ENCODE assay signal across 24 mouse cellular contexts in genomic region chr9:94803073-94803472, GRCm38 (mm10).
DNase-seq lines count a peak whose midpoint lies in the region; ATAC-seq lines count a peak whose summit lies in the region.
"Had no signal": no experiment of that assay in that cellular context is flagged by ENCODE, and none has a peak within 500 bp of the region (broad histone marks: within the 10 kb centered on the region; RNA-seq: fewer than 3 reads in every experiment).

No protein-coding gene starts in this region.

- no peak overlapping the region for H3K4me3 ChIP-seq in hindbrain, embryonic 14.5 days (replicated peaks; ENCODE audit: low read length)
- H3K4me3 ChIP-seq: embryonic facial prominence, embryonic 10.5 days; embryonic facial prominence, embryonic 12.5 days; forebrain, embryonic 13.5 days; forebrain, embryonic 15.5 days had no signal

- no peaks in the 10 kb centered on the region for H3K9me3 ChIP-seq in hindbrain, embryonic 14.5 days (ENCODE audit: control insufficient read depth, low read length)
- H3K9me3 ChIP-seq: embryonic facial prominence, embryonic 10.5 days; embryonic facial prominence, embryonic 12.5 days; forebrain, embryonic 13.5 days; forebrain, embryonic 15.5 days had no signal

- no peaks in the 10 kb centered on the region for H3K4me1 ChIP-seq in hindbrain, embryonic 14.5 days (replicated peaks; ENCODE audit: control insufficient read depth, insufficient read depth, low read length)
- H3K4me1 ChIP-seq: embryonic facial prominence, embryonic 12.5 days; forebrain, embryonic 13.5 days; forebrain, embryonic 15.5 days had no signal

- peak; percentile 97 for ATAC-seq in frontal cortex, adult (ENCODE audit: low TSS enrichment)
- ATAC-seq in hindbrain, embryonic 14.5 days (ENCODE audit: low FRiP score), result no peak
- ATAC-seq: activated CD4-positive, CD25-positive, alpha-beta regulatory T cell, adult 4 months; CD4-positive, CD25-positive, alpha-beta regulatory T cell, adult 4 months; forebrain, embryonic 13.5 days; forebrain, embryonic 15.5 days; forebrain, postnatal 0 days; Patski had no signal

- no peak for DNase-seq in frontal cortex, postnatal 25 days (ENCODE audit: low spot score in 2 of 2)
- peak; percentile 9 for DNase-seq in right cerebral cortex, adult 18-20 months
- DNase-seq in right cerebral cortex, postnatal 36 days (ENCODE audit: low spot score in 2 of 2), result no peak
- DNase-seq in hindbrain, embryonic 14.5 days (ENCODE audit: low spot score), result no peak
- DNase-seq: adrenal gland, adult 2 months; adrenal gland, postnatal 10 days; adrenal gland, postnatal 25 days; B cell, adult 2 months; cerebellum, adult 11-12 months; cerebellum, adult 2 months; cerebellum, adult 9-10 months; cerebellum, postnatal 10 days; cerebellum, postnatal 25 days; forebrain, postnatal 0 days had no signal

- H3K27me3 ChIP-seq in hindbrain, embryonic 14.5 days (ENCODE audit: control insufficient read depth, insufficient read depth, low read length), result no peaks in the 10 kb centered on the region
- H3K27me3 ChIP-seq: CH12.LX; embryonic facial prominence, embryonic 12.5 days; forebrain, embryonic 13.5 days; forebrain, embryonic 15.5 days; Patski had no signal

- H3K27ac ChIP-seq in hindbrain, embryonic 14.5 days, result no peak overlapping the region
- H3K27ac ChIP-seq: embryonic facial prominence, embryonic 10.5 days; embryonic facial prominence, embryonic 12.5 days; forebrain, embryonic 13.5 days; forebrain, embryonic 15.5 days had no signal

- H3K36me3 ChIP-seq in hindbrain, embryonic 14.5 days (replicated peaks; ENCODE audit: control insufficient read depth, insufficient read depth), result no peaks in the 10 kb centered on the region
- H3K36me3 ChIP-seq: embryonic facial prominence, embryonic 10.5 days; embryonic facial prominence, embryonic 12.5 days; forebrain, embryonic 15.5 days; G1E had no signal

- no peak overlapping the region for H3K9ac ChIP-seq in hindbrain, embryonic 14.5 days
- H3K9ac ChIP-seq: embryonic facial prominence, embryonic 12.5 days; forebrain, embryonic 13.5 days; forebrain, embryonic 15.5 days; forebrain, postnatal 0 days had no signal

- H3K4me2 ChIP-seq in hindbrain, embryonic 14.5 days (replicated peaks), result no peak overlapping the region
- H3K4me2 ChIP-seq: embryonic facial prominence, embryonic 12.5 days; forebrain, embryonic 13.5 days; forebrain, embryonic 15.5 days had no signal
